Mouse (Mus musculus): ENCODE data around the gene Gcn1l1.
A peak's percentile ranks its signal among the peaks of the same experiment; 100 is the strongest.

Gene Gcn1l1

DNA sequence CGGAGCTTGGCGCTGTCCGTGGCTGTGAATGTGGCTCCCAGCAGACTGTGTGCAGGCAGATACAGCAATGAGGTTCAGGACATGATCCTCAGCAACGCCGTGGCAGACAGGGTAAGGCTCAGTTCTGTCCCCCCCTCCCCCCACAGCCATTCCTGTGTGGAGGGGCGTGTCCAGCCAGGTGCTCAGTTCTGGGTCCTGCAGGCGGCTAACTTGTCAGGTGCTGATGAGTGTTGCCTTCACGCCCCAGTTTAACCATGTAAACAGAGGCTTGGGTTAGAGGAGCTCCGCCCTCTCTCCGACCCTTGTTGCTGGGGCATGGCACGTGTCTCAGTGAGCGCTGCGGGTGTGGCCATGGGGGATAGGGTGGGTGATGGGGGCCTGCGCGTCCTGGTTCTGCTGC, 54.6 kb downstream of the Gcn1l1 start:
- DNase-seq: no peak

GRCm38 (mm10) chr5:115622686-115623085, 57.6 kb downstream of the Gcn1l1 start:
- DNase-seq: no peak

GRCm38 (mm10) chr5:115623694-115624440, 58.8 kb downstream of the Gcn1l1 start:
- DNase-seq: no peak

- DNase-seq: no peak
Observed at GRCm38 (mm10) chr5:115626237-115626886, 61.3 kb downstream of the Gcn1l1 start.

- DNase-seq: no peak
Observed at GRCm38 (mm10) chr5:115628083-115628482, 63.0 kb downstream of the Gcn1l1 start.

- no peak for DNase-seq
Observed at GRCm38 (mm10) chr5:115629672-115630071, 64.6 kb downstream of the Gcn1l1 start.

DNA sequence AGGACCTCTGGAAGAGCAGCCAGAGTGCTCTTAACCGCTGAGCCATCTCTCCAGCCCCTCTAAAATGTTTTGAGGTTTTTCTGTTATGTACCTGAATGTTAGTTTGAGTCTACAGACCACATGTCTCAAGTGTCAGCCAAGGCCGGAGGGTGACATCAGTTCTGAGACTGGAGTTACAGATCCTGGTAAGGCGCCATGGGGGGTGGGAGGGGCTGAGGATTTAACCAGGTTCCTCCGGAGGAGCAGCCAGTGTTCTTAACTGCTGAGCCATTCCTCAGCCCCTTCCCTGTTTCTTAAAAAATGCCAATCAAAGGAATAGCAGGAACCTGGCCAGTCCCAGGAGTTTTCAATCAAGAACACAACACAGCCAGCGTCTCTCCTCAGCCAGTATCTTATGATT, 65.2 kb downstream of the Gcn1l1 start:
- no peak for DNase-seq

DNA sequence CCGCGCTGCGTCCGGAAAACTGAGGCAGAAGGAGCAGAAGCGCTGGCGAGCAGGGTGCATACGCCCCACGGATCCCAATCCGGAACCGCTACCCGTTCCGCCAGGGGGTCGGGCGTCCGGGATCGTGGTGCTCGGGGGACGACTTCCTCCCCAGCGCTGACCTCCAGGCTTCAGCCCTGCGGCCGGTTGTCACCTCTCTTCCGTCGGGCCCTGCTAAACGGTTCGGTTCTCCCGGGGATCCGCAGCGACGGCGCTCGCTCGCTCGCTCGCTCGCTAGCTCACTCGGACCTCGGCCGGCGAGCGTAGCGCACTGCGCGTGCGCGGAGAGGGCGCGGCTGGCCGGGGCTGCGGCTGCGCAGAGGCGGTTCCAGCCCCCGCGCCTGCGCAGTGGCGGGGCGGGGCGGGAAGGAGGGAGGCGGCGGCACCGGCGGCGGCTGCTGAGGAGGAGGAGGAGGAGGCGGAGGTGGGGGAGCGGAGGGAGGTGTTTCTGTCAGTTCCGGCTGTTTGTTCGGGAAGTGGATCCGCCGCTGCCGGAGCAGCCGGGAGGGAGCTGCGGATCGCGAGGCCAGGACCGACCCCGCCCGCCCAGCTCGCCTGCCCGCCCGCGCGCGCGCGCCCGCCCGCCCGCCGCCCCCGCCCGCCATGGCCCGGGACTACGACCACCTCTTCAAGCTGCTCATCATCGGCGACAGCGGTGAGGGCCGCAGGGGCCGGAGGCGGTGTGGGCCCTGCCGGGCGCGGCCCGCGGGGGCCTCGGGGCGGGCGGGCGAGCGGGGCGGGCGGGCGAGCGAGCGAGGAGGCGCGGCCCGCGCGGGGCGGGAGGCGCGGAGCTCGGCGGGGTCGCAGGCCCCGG, 66.7 kb downstream of the Gcn1l1 start, which contains the start of gene Rab35:
TSS of gene Rab35 (plus strand) at position 404 of the 853 bp plus-strand sequence.
- peak; percentile 93 to 96 for DNase-seq

DNA sequence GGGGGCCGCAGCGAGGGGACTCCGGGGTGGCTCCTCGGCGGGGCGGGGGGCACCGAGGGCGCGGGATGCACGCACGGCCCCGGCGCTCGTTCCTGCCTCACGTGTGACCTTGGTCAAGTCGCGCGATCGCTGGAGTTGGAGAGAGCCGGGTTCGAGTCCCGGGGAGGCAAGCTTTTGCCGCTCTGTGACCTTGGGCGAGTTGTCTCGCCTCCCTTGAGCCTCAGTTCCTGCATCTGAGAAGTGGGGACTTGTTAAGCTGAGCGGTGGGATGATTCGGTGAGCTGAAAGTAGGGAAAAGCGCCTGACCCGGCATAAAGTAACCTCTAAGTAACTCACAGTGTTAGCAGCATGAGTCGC, 67.3 kb downstream of the Gcn1l1 start:
- peak; percentile 54 to 63 for DNase-seq

DNA sequence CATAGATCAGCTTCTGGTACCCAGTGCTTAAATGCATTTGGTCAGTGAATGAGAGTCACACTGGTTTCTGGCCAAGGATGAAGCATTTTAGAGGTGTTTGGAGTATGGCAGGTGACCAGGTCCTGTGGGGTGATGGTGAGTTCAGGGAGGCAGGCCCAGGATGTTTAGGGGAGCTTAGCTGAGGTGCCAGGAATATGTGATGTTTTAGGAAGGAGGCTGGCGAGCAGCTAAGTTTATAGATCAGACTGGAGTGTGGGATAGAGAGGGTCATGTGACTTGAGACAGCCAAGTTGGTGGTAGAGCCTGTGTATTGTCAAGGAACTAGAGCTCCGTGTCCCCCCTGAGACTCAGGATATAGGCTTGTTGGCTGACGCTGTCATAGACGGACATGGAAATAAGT, 68.0 kb downstream of the Gcn1l1 start:
- DNase-seq: no peak

DNA sequence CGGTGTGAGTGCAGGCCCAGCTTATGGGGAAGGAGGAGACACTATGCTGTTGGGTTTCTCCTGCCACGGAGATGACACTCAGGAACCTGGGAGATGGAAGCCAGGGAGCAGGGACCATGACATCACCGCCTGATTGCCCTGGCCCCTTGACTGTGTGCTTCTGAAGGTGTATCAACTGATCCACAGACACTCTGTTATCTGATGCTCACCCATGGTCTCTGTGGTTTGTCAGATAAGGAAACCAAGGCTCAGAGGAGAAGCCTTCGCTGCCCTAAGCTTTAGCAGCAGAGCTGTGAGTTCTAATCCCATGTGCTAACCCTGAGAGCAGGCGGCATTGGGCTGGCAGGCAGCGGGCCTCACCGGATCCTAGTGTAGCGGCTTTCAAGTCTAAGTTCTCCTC, 69.0 kb downstream of the Gcn1l1 start:
- DNase-seq: no peak

GRCm38 (mm10) chr5:115635536-115635935, 70.5 kb downstream of the Gcn1l1 start:
- DNase-seq: no peak

DNA sequence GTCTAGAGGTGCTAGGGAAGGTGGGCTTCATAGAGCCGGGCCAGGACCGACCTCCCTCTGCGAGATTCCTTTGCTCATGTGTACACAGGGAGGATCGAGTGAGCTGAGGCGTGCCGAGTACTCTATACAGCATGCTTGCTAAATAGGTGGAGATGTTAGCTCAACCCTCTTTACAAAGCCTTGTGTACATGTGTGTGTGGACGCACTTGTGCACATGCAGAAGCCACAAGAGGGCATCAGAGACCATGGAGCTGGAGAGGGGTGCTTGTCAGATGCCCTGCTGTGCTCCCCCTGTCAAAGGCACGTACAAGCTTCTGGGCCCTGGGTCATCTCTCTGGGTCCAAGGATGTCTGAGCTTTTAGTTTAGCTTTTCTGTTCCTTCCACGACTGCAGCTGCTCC, 79.1 kb downstream of the Gcn1l1 start:
- no peak for DNase-seq

- peak; percentile 24 to 58 for DNase-seq
Observed at GRCm38 (mm10) chr5:115648876-115649275, 83.8 kb downstream of the Gcn1l1 start.

DNA sequence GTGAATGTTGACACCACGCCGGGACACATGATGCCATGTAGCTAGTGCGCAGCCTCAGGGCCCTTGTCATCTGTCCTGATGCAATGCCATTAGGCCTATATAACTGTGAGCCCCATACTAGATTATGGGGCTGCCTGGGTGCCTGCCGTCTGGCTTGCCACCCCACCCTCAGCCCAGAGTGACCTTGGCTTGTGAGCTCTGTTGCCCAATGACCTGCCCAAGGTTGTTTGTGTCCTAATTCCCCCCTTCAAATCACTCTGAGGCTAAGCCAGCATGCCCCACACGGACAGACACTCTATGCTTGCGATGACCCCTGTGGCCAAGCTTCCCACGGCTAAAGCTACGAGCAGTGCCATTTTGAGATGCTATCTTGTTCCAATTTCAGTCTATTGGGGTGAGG, 84.6 kb downstream of the Gcn1l1 start:
- DNase-seq: no peak

DNA sequence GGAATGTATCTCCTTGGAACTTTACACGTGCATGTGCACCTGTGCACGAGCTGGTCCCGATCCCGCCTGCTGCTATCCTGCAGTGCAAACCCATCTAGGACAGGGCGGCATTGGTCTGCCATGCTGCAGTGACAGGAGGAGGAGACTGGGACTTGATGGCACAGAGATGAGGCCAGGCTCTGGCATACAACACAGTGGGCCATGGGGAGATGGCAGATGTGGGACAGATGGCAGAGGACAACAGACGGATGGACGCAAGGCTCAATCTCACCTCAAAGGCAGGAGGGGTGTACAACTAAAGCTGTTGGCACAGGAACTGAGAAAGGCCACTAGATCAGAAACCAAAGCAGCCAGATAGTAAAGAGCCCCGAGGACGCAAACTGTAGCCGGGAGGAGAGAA, 85.8 kb downstream of the Gcn1l1 start:
- DNase-seq: no peak

GRCm38 (mm10) chr5:115651821-115652220, 86.8 kb downstream of the Gcn1l1 start:
- no peak for DNase-seq

DNA sequence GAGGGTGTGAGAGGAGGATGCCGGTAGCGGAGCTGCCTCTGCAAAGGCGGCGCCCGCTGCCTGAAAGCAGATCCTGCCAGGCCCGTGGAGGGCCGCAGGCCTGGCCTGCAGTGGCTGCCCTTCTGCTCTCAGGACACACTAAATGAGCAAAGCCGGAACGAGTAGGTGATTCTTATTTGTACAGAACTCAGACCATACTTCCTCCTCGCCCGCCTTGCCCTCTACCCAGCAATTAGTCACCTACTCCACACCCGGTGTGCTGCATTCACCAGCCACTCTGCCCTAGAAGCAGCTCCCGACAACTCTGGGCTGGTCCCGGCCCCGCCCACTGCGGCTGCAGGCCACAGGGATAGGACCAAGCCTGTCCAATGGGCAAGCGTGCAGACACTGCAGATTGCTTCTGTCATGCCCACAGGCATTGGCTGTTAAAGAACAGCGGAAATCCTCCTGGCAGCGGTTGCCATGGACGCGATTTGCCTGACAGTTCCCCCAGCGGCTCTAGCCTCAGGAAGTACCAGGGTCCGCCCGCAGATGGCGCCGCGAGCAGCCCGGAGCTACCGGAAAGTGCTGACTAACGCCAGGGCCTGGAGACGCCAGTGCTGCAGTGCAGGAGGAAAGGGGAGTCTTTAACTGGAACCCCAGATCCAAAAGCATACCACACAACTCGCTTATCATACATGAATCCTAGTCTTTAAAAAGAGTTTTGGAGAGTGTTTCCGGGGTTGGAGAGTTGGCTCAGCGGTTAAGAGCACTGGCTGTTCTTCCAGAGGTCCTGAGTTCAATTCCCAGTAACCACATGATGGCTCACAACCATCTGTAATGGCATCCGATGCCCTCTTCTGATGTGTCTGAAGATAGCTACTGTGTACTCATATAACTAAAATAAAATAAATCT, 87.9 kb downstream of the Gcn1l1 start:
- peak; percentile 100 for DNase-seq

- no peak for DNase-seq
Observed at GRCm38 (mm10) chr5:115653776-115654175, 88.7 kb downstream of the Gcn1l1 start.

DNA sequence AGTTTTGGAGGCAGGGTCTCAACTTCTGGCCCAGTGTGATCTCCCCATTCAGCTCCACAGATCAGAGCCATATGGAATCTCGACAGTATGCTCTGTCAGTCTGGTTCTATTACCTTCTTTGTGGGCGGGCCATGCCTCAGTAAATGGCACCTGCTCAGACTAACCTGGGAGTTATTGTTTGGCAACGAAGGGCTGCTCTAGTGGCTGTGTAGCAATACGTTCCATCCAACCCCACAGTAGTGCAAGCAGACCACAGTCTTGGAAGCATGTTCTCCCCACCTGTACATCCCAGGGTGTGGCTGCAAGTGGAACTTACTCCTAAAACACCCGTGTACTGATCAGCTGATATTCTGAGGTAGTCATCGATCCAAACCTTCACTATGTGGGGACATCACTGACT, 91.6 kb downstream of the Gcn1l1 start:
- DNase-seq: no peak

DNA sequence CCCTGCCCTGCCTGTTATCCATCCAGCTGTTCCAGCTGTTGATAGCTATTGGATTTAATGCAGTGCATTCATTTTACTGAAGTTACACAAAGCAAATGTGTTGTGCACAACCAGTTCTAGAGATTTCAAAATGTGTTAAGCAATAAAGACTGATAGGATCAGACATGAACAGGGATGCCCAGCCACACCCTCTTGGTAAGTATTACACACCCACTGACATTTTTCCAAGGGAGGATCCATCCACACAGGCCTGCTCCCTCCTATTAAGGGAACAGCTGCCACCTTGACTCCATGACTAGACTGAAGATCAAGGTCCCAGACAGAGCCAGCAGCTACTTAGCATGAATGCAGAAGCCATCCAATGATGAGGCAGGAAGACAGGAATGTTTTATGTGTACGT, 92.2 kb downstream of the Gcn1l1 start:
- no peak for DNase-seq

- no peak for DNase-seq
Observed at GRCm38 (mm10) chr5:115658352-115658751, 93.3 kb downstream of the Gcn1l1 start.

GRCm38 (mm10) chr5:115662658-115663057, 97.6 kb downstream of the Gcn1l1 start:
- no peak for DNase-seq

Data from kidney, postnatal 4 days (tissue).